Mouse (Mus musculus) forebrain, embryonic 14.5 days (tissue): ENCODE results near the gene Tada1. TPM values are rescaled to one million over a fixed set of nuclear protein-coding genes. Genes with fewer than 3 reads are reported as not detected.

Experiments used
- ATAC-seq: fragments of 200-750 bp; cut with Nextera tagmentation; 2 replicates; pipeline ENCODE4 v1.8.0; 2017; ENCODE audit warnings: mild to moderate bottlenecking, moderate library complexity
- DNase-seq: peaks from one replicate; pipeline ENCODE4 v3.0.0-alpha.2; 2015; ENCODE audit warnings: low spot score
- H3K27ac ChIP-seq: fragments of 300-500 bp; sonication (generic); 2 replicates; pipeline ENCODE4 v1.5.1; 2014; ENCODE audit warnings: low read depth, mild to moderate bottlenecking, control low read depth, low read length, moderate library complexity
- H3K27me3 ChIP-seq: fragments of 300-500 bp; sonication (generic); replicated peaks from 2 replicates; pipeline ENCODE4 v1.6.1; 2014; ENCODE audit warnings: low read length, control low read depth, mixed read lengths; ENCODE audit not compliant: control insufficient read depth, insufficient read depth
- H3K36me3 ChIP-seq: fragments of 300-500 bp; sonication (generic); 2 replicates; pipeline ENCODE4 v1.6.1; 2014; ENCODE audit warnings: low read length, control low read depth; ENCODE audit not compliant: control insufficient read depth, insufficient read depth
- H3K4me1 ChIP-seq: fragments of 300-500 bp; sonication (generic); 2 replicates; pipeline ENCODE4 v1.6.1; 2014; ENCODE audit warnings: antibody characterized with exemption, low read length, control low read depth; ENCODE audit not compliant: control insufficient read depth, insufficient read depth
- H3K4me2 ChIP-seq: fragments of 300-500 bp; sonication (generic); 2 replicates; pipeline ENCODE4 v1.6.1; 2014; ENCODE audit warnings: mild to moderate bottlenecking, control low read depth, low read length
- H3K4me3 ChIP-seq: fragments of 300-500 bp; sonication (generic); 2 replicates; pipeline ENCODE4 v1.5.1; 2014; ENCODE audit warnings: low read depth, low read length, control low read depth
- H3K9ac ChIP-seq: fragments of 300-500 bp; sonication (generic); 2 replicates; pipeline ENCODE4 v1.6.1; 2014; ENCODE audit warnings: mild to moderate bottlenecking, low read length, control low read depth, moderate library complexity
- H3K9me3 ChIP-seq: fragments of 300-500 bp; sonication (generic); replicated peaks from 2 replicates; pipeline ENCODE4 v1.6.1; 2016; ENCODE audit warnings: low read length, control low read depth, mixed read lengths; ENCODE audit not compliant: control insufficient read depth
- WGBS: fragments of 180-500 bp; shearing (Covaris S2); extraction: QIAGEN DNeasy Blood & Tissue Kit; methylation state at CpG from one replicate; pipeline ENCODE4 v1.1.7; 2014; 5-methylcytosine and 5-hydroxymethylcytosine counted together
- polyA plus RNA-seq: library from polyadenylated mRNA; unstranded; fragments of >200 nt; fragmentation: Nextera tagmentation; extraction: Ambion mirVana; gene quantifications from 2 replicates; pipeline ENCODE4 v1.2.1, GENCODE M21; 2014

Gene Tada1
- polyA plus RNA-seq, 1 experiment from 2014 or later, result 113 TPM

- Histone ChIP-seq H3K27me3 (no peaks in the 10 kb centered on the region), H3K4me3 (no peak overlapping the region), H3K4me1 (no peaks in the 10 kb centered on the region), H3K27ac (no peak overlapping the region), H3K9ac (no peak overlapping the region), H3K36me3 (peaks cover 95% of the 10 kb centered on the region), H3K4me2 (no peak overlapping the region), H3K9me3 (no peaks in the 10 kb centered on the region)
- ATAC-seq, result no peak
- 77% methylated on average over 4 of the region's 4 CpGs for WGBS
- no peak for DNase-seq
Observed at GRCm38 (mm10) chr1:166394770-166395169, 15.9 kb downstream of the Tada1 start.

- Histone ChIP-seq H3K4me1 (no peaks in the 10 kb centered on the region), H3K4me2 (no peak overlapping the region), H3K9ac (no peak overlapping the region), H3K9me3 (no peaks in the 10 kb centered on the region), H3K27me3 (no peaks in the 10 kb centered on the region), H3K36me3 (peaks cover 95% of the 10 kb centered on the region), H3K4me3 (no peak overlapping the region), H3K27ac (no peak overlapping the region)
- ATAC-seq (no peak), DNase-seq (no peak)
- WGBS, result 90% methylated on average over 5 of the region's 5 CpGs
Observed at GRCm38 (mm10) chr1:166395661-166396060, 16.8 kb downstream of the Tada1 start.

GRCm38 (mm10) chr1:166396381-166396780 is 17.5 kb downstream of the Tada1 start:
- Histone ChIP-seq H3K9ac (no peak overlapping the region), H3K4me3 (no peak overlapping the region), H3K4me2 (no peak overlapping the region), H3K27me3 (no peaks in the 10 kb centered on the region), H3K4me1 (peaks cover under 1% of the 10 kb centered on the region; the same call in 1 of the 2 replicates), H3K36me3 (peaks cover 93% of the 10 kb centered on the region), H3K9me3 (no peaks in the 10 kb centered on the region), H3K27ac (no peak overlapping the region)
- ATAC-seq (no peak), DNase-seq (no peak)
- 93% methylated on average over 6 of the region's 6 CpGs for WGBS

- no peak overlapping the region for H3K4me2 ChIP-seq
- H3K9ac ChIP-seq, result no peak overlapping the region
- peaks cover 89% of the 10 kb centered on the region for H3K36me3 ChIP-seq
- peak; percentile 65 for DNase-seq
- no peaks in the 10 kb centered on the region for H3K27me3 ChIP-seq
- peaks cover 9% of the 10 kb centered on the region; the same call in 1 of the 2 replicates for H3K4me1 ChIP-seq
- no peaks in the 10 kb centered on the region for H3K9me3 ChIP-seq
- no peak overlapping the region for H3K27ac ChIP-seq
- no peak overlapping the region for H3K4me3 ChIP-seq
- peak; percentile 66 for ATAC-seq
Observed at GRCm38 (mm10) chr1:166401455-166401854, 22.6 kb downstream of the Tada1 start.

GRCm38 (mm10) chr1:166402003-166402402 is 23.1 kb downstream of the Tada1 start:
- Histone ChIP-seq H3K27ac (no peak overlapping the region), H3K4me1 (peaks cover 9% of the 10 kb centered on the region; the same call in 1 of the 2 replicates), H3K4me2 (no peak overlapping the region), H3K9ac (no peak overlapping the region), H3K4me3 (no peak overlapping the region), H3K36me3 (peaks cover 87% of the 10 kb centered on the region), H3K27me3 (no peaks in the 10 kb centered on the region), H3K9me3 (no peaks in the 10 kb centered on the region)
- ATAC-seq (peak; percentile 47), DNase-seq (peak; percentile 77)
- 35% methylated on average over 4 of the region's 4 CpGs for WGBS

GRCm38 (mm10) chr1:166403846-166404245 is 24.9 kb downstream of the Tada1 start:
- H3K36me3 ChIP-seq, result peaks cover 83% of the 10 kb centered on the region
- DNase-seq, result no peak
- WGBS, result 91% methylated on average over 3 of the region's 3 CpGs

GRCm38 (mm10) chr1:166409177-166409700 is 30.3 kb downstream of the Tada1 start:
- whole genome bisulfite sequencing, result under 1% methylated on average over 42 of the region's 45 CpGs
- DNase-seq, result peak; percentile 52
- ATAC-seq, result peak; percentile 79; the same call in 1 of the 2 replicates

More at GRCm38 (mm10) chr1:166403846-166404245, 24.9 kb downstream of the Tada1 start:
- peaks cover 17% of the 10 kb centered on the region for H3K4me1 ChIP-seq
- no peak overlapping the region for H3K9ac ChIP-seq
- H3K4me2 ChIP-seq, result no peak overlapping the region
- H3K4me3 ChIP-seq, result no peak overlapping the region
- H3K9me3 ChIP-seq, result no peaks in the 10 kb centered on the region
- H3K27me3 ChIP-seq, result no peaks in the 10 kb centered on the region
- H3K27ac ChIP-seq, result no peak overlapping the region
- ATAC-seq, result no peak

GRCm38 (mm10) chr1:166409701-166410220 is 30.9 kb downstream of the Tada1 start, which contains the start of gene Pogk:
Gene Pogk (minus strand): TSS chr1:166409863.
- 10% methylated on average over 39 of the region's 49 CpGs for WGBS
- peak within 1 kb of the TSS; percentile 66 for H3K4me2 ChIP-seq
- peak; percentile 94 for DNase-seq

More at GRCm38 (mm10) chr1:166409177-166409700, 30.3 kb downstream of the Tada1 start:
- no peaks in the 10 kb centered on the region for H3K9me3 ChIP-seq
- no peaks in the 10 kb centered on the region for H3K27me3 ChIP-seq
- peaks cover 36% of the 10 kb centered on the region for H3K36me3 ChIP-seq
- H3K4me2 ChIP-seq, result peak overlapping the region; percentile 66
- H3K9ac ChIP-seq, result peak overlapping the region; percentile 89
- H3K4me3 ChIP-seq, result peak overlapping the region; percentile 78
- H3K27ac ChIP-seq, result peak overlapping the region; percentile 74; the same call in 1 of the 2 replicates
- H3K4me1 ChIP-seq, result peaks cover 12% of the 10 kb centered on the region

GRCm38 (mm10) chr1:166411541-166411940 is 32.6 kb downstream of the Tada1 start:
- Histone ChIP-seq H3K27ac (no peak overlapping the region), H3K4me3 (no peak overlapping the region), H3K4me1 (peaks cover 12% of the 10 kb centered on the region), H3K4me2 (no peak overlapping the region), H3K9ac (no peak overlapping the region), H3K36me3 (peaks cover 16% of the 10 kb centered on the region; the same call in 1 of the 2 replicates), H3K9me3 (no peaks in the 10 kb centered on the region), H3K27me3 (no peaks in the 10 kb centered on the region)
- ATAC-seq, result no peak
- no peak for DNase-seq
- 93% methylated on average over 1 of the region's 1 CpGs for WGBS

More at GRCm38 (mm10) chr1:166409701-166410220, 30.9 kb downstream of the Tada1 start, which contains the start of gene Pogk:
- Histone ChIP-seq H3K4me3 (peak within 1 kb of the TSS; percentile 78), H3K27ac (peak within 1 kb of the TSS; percentile 74; the same call in 1 of the 2 replicates), H3K4me1 (peaks cover 12% of the 10 kb centered on the region), H3K36me3 (peaks cover 31% of the 10 kb centered on the region), H3K27me3 (no peaks in the 10 kb centered on the region), H3K9me3 (no peaks in the 10 kb centered on the region), H3K9ac (peak within 1 kb of the TSS; percentile 89)
- peak; percentile 96 for ATAC-seq
